Mouse (Mus musculus) ES-E14 (cell line): ENCODE measurements around the gene Ctnnbl1. TPM values are rescaled to one million over a fixed set of nuclear protein-coding genes. Genes with fewer than 3 reads are reported as not detected.
A peak's percentile ranks its signal among the peaks of the same experiment; 100 is the strongest.

Experiments
- DNase-seq: peaks from one replicate; pipeline ENCODE4 v3.0.0-alpha.2; 2013; ENCODE audit warnings: low read depth, low spot score
- H3K27ac ChIP-seq: 2 replicates; pipeline ENCODE4 v1.5.1; 2012; ENCODE audit warnings: low read depth, mild to moderate bottlenecking, low read length, moderate library complexity, mixed read lengths; ENCODE audit not compliant: poor library complexity, insufficient read depth, severe bottlenecking
- H3K36me3 ChIP-seq: 2 replicates; pipeline ENCODE4 v1.6.1; 2012; ENCODE audit warnings: mild to moderate bottlenecking, low read length, moderate library complexity, mixed read lengths; ENCODE audit not compliant: control insufficient read depth, poor library complexity, insufficient read depth, severe bottlenecking
- H3K4me1 ChIP-seq, 2 experiments: fragments of 150-350 bp in 1 of 2; sonication (generic) in 1 of 2; 2 replicates each; pipeline ENCODE4 v1.6.1; 2012; ENCODE audit warnings: low read length in 2 of 2, mild to moderate bottlenecking in 1 of 2, mixed read lengths in 1 of 2; ENCODE audit not compliant: control insufficient read depth in 2 of 2, insufficient read depth in 2 of 2, poor library complexity in 1 of 2
- H3K4me3 ChIP-seq, 2 experiments: fragments of 150-350 bp in 1 of 2; sonication (generic) in 1 of 2; 2 replicates each; pipeline ENCODE4 v1.5.1; 2012; ENCODE audit warnings: low read length in 2 of 2, low read depth in 1 of 2, mild to moderate bottlenecking in 1 of 2, mixed read lengths in 1 of 2; ENCODE audit not compliant: insufficient read depth in 1 of 2, poor library complexity in 1 of 2, severe bottlenecking in 1 of 2
- H3K9ac ChIP-seq: 2 replicates; pipeline ENCODE4 v1.6.1; 2012; ENCODE audit warnings: low read depth, mild to moderate bottlenecking, low read length, mixed read lengths; ENCODE audit not compliant: poor library complexity, insufficient read depth, severe bottlenecking
- H3K9me3 ChIP-seq: fragments of 150-350 bp; sonication (generic); 2 replicates; pipeline ENCODE4 v1.6.1; 2012; ENCODE audit warnings: low read depth, mild to moderate bottlenecking, low read length; ENCODE audit not compliant: control insufficient read depth, insufficient read depth
- CHD2 ChIP-seq: IDR thresholded peaks from 2 replicates; pipeline ENCODE4 v1.6.1; 2014; ENCODE audit warnings: mild to moderate bottlenecking, low read depth, low read length, inconsistent platforms
- HCFC1 ChIP-seq: IDR thresholded peaks from 2 replicates; pipeline ENCODE4 v1.6.1; 2012; ENCODE audit warnings: low read length, inconsistent platforms, borderline replicate concordance; ENCODE audit not compliant: insufficient read depth
- MAFK ChIP-seq: IDR thresholded peaks from 2 replicates; pipeline ENCODE4 v1.6.1; 2014; ENCODE audit warnings: mild to moderate bottlenecking, low read depth, low read length, inconsistent platforms; ENCODE audit not compliant: insufficient read depth
- ZC3H11A ChIP-seq: IDR thresholded peaks from 2 replicates; pipeline ENCODE4 v1.6.1; 2012; ENCODE audit warnings: low read depth, mild to moderate bottlenecking, inconsistent platforms, low read length, borderline replicate concordance
- ZNF384 ChIP-seq: IDR thresholded peaks from 2 replicates; pipeline ENCODE4 v1.6.1; 2012; ENCODE audit warnings: low read depth, low read length, inconsistent platforms
- in situ Hi-C, 2 experiments: fragments of 600-800 bp; cut with MboI; formaldehyde crosslinking; loops; one replicate each; pipeline ENCODE4 v1.15.1; 2025; ENCODE audit warnings: low sequenced_read_pairs in 2 of 2, inconsistent platforms in 1 of 2; ENCODE audit not compliant: unreplicated experiment in 2 of 2
- total RNA-seq: library from RNA; depleted of rRNA; stranded (reverse); fragments of 300-350 nt; gene quantifications from 2 replicates; pipeline ENCODE4 v1.2.3, GENCODE M21; 2012

Ctnnbl1 gene
- total RNA-seq, 1 experiment, result 63.9 TPM

DNA sequence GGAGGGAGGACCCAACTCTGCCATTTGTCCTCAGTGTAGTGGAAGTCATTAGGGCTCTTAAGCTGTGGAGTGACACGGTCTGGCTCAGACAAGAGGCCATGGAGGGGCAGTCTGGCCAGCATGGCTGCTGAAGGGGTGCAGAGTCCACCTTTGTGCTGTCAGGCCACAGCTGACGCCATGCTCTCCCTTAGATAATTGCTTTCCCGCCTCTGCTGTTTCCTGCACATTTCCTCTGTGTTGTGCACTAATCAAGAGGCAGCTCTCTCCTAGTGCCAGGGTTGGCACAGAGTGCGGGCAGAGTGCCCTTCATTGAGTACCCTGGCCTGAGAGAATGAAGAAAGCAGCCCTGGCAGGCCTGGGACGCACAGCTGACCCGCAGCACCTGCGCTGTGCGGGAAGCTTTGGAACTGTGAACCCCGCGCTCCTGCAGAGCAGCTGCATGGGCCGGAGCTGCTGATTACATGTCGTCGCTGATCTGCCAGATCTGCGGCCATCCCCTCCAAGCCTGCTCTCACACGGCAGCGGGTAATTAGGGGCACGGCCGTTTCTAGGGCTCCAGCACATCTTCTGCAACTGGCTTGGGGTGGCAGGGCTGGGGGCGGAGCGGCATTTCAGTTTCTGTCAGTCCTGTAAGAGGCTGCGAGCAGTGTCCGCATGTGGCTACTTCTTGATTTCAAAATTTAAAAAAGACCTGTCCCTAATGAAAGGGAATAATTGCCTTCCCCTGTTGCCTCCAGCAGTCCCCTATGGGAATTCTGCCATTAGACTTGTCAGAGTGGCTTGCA is 14.6 kb downstream of the Ctnnbl1 start:
- peaks cover 0 to 12% of the 10 kb centered on the region in 2 experiments; a peak in 1 of 4 replicates for H3K4me1 ChIP-seq
- in situ Hi-C loops, result no loop called here
- no peaks in the 10 kb centered on the region for H3K9me3 ChIP-seq
- TF ChIP-seq ZC3H11A, result no peak
- TF ChIP-seq ZNF384, result no peak
- TF ChIP-seq CHD2, result no peak
- no peak for TF ChIP-seq MAFK
- no peak for TF ChIP-seq HCFC1
- no peak overlapping the region for H3K27ac ChIP-seq
- DNase-seq, result no peak
- H3K9ac ChIP-seq, result no peak overlapping the region
- H3K4me3 ChIP-seq, result peak overlapping the region in 1 of 2 experiments; percentile 31; a peak in 1 of 4 replicates
- H3K36me3 ChIP-seq, result no peaks in the 10 kb centered on the region; the same call in 1 of the 2 replicates

DNA sequence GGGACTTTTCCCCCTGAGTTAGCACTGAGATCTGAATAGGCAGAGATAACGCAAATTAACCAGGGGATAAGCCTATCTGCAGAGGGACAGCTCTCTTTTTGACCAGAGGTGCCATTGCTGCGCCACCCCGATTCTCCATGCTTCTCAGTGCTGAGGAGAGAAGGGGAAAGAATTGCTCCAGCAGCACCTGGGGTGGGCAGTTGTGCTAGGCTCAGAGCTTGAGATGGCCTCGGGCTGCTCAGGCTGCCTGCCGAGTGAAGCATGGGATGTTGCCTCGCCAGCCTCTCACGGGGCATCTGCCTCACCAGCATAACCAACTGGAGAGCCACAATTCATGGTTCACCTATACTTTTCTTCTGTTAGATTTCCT is 15.2 kb downstream of the Ctnnbl1 start:
- H3K9me3 ChIP-seq, result no peaks in the 10 kb centered on the region
- in situ Hi-C loops, result no loop called here
- H3K4me3 ChIP-seq, result no peak overlapping the region
- H3K36me3 ChIP-seq, result no peaks in the 10 kb centered on the region; the same call in 1 of the 2 replicates
- no peak overlapping the region for H3K27ac ChIP-seq
- TF ChIP-seq ZNF384, result no peak
- no peak for TF ChIP-seq CHD2
- TF ChIP-seq ZC3H11A, result no peak
- no peak for TF ChIP-seq HCFC1
- TF ChIP-seq MAFK, result no peak
- no peak overlapping the region for H3K9ac ChIP-seq
- no peak for DNase-seq
- H3K4me1 ChIP-seq, result peaks cover 0 to 13% of the 10 kb centered on the region in 2 experiments; a peak in 1 of 4 replicates

DNA sequence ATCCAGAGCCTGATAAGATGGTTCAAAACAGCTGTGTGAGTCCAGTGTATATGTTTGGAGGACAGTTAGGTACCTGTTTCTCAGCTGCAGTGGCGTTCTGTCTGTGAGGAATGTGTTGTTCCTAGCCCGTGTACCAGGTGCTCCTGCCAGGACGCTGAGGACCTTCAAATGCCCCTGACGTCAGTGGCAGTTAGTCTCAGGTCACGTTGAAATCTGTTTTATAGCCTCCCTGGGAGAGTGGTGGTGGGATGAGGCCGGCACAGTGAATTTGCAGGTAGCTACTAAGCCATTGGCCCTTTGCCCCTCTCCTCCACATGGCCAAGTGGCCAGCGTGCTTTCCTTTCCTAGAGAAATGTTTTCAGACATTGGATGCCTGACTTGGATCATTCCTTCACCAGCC is 18.6 kb downstream of the Ctnnbl1 start:
- DNase-seq, result no peak
- TF ChIP-seq CHD2, result no peak
- no peak for TF ChIP-seq MAFK
- TF ChIP-seq HCFC1, result no peak
- no peak for TF ChIP-seq ZC3H11A
- TF ChIP-seq ZNF384, result no peak
- Histone ChIP-seq H3K9ac (no peak overlapping the region), H3K4me3 (no peak overlapping the region), H3K36me3 (no peaks in the 10 kb centered on the region; the same call in 1 of the 2 replicates), H3K4me1 (peaks cover 0 to 9% of the 10 kb centered on the region in 2 experiments; a peak in 1 of 4 replicates), H3K9me3 (no peaks in the 10 kb centered on the region), H3K27ac (no peak overlapping the region)
- in situ Hi-C loops, result no loop called here

DNA sequence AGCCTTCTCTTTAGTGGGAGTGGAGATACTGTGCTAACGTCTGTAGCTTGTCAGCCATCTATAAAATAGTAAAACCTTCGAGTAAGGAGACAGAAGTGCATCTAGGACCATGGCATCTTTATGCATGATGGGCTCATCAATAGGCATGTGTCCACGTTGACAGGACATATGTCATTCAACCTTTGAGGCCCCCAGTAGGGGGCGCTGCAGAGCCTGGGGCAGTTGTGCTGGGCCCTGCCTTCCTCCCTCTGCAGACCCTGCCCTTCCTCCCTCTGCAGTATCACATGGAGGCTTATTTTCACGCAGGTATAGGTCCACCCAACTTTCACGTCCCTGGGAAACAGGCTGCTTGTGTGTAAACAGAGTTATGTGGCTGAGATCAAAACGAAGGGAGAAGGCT is 19.0 kb downstream of the Ctnnbl1 start:
- no peaks in the 10 kb centered on the region for H3K9me3 ChIP-seq
- no peak overlapping the region for H3K9ac ChIP-seq
- TF ChIP-seq CHD2 (no peak), ZNF384 (no peak), ZC3H11A (no peak), MAFK (no peak), HCFC1 (no peak)
- H3K4me1 ChIP-seq, result peaks cover 0 to 9% of the 10 kb centered on the region in 2 experiments; a peak in 1 of 4 replicates
- H3K27ac ChIP-seq, result no peak overlapping the region
- no peak overlapping the region for H3K4me3 ChIP-seq
- no peaks in the 10 kb centered on the region; the same call in 1 of the 2 replicates for H3K36me3 ChIP-seq
- no peak for DNase-seq
- in situ Hi-C loops, result no loop called here

DNA sequence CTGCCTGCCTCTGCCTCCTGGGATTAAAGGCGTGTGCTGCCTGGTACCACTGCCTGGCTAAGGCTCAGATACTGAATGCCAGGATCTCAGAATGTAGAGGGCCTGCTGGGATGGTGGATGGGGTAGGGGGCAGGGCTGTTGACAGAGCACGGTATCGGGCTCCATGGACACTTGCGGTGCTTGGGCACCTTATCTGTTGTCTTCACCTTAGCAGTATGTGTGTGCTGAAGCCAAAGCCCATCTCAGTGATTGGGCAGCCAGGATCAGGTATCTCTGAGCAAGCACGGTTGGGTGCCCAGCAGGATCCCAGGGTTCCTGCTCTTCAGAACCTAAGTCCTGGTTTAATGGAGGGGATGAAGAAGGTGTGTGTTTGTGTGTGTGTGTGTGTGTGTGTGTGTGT is 21.2 kb downstream of the Ctnnbl1 start:
- Histone ChIP-seq H3K9ac (no peak overlapping the region), H3K9me3 (no peaks in the 10 kb centered on the region), H3K27ac (no peak overlapping the region), H3K4me1 (peaks cover 0 to 12% of the 10 kb centered on the region in 2 experiments), H3K36me3 (no peaks in the 10 kb centered on the region), H3K4me3 (no peak overlapping the region)
- in situ Hi-C loops, result no loop called here
- TF ChIP-seq ZC3H11A (no peak), CHD2 (no peak), MAFK (no peak), ZNF384 (no peak), HCFC1 (no peak)
- no peak for DNase-seq
